Mouse (Mus musculus) stomach, embryonic 15.5 days (tissue): ENCODE results near the gene Lime1. TPM values are rescaled to one million over a fixed set of nuclear protein-coding genes. Genes with fewer than 3 reads are reported as not detected.

Experiments
- ATAC-seq: fragments of 200-750 bp; cut with Nextera tagmentation; 2 replicates; pipeline ENCODE4 v1.8.0; 2017; ENCODE audit warnings: low read depth, moderate number of reproducible peaks, moderate TSS enrichment; ENCODE audit not compliant: insufficient read depth, low FRiP score
- H3K27ac ChIP-seq: fragments of 300-500 bp; sonication (generic); 2 replicates; pipeline ENCODE4 v1.5.1; 2015; ENCODE audit warnings: mild to moderate bottlenecking, inconsistent platforms
- H3K27me3 ChIP-seq: fragments of 300-500 bp; sonication (generic); replicated peaks from 2 replicates; pipeline ENCODE4 v1.6.1; 2015; ENCODE audit warnings: inconsistent platforms
- H3K36me3 ChIP-seq: fragments of 300-500 bp; sonication (generic); 2 replicates; pipeline ENCODE4 v1.6.1; 2015; ENCODE audit warnings: inconsistent platforms
- H3K4me1 ChIP-seq: fragments of 300-500 bp; sonication (generic); 2 replicates; pipeline ENCODE4 v1.6.1; 2015; ENCODE audit warnings: inconsistent platforms
- H3K4me2 ChIP-seq: fragments of 300-500 bp; sonication (generic); 2 replicates; pipeline ENCODE4 v1.6.1; 2015; ENCODE audit warnings: mild to moderate bottlenecking, inconsistent platforms
- H3K4me3 ChIP-seq: fragments of 300-500 bp; sonication (generic); replicated peaks from 2 replicates; pipeline ENCODE4 v1.5.1; 2015; ENCODE audit warnings: inconsistent platforms
- H3K9ac ChIP-seq: fragments of 300-500 bp; sonication (generic); 2 replicates; pipeline ENCODE4 v1.6.1; 2015; ENCODE audit warnings: inconsistent platforms
- H3K9me3 ChIP-seq: fragments of 300-500 bp; sonication (generic); 2 replicates; pipeline ENCODE4 v1.6.1; 2016; ENCODE audit warnings: inconsistent platforms
- WGBS: fragments of 180-500 bp; shearing (Covaris S2); methylation state at CpG from one replicate; pipeline ENCODE4 v1.1.7; 2015; 5-methylcytosine and 5-hydroxymethylcytosine counted together
- polyA plus RNA-seq: library from polyadenylated mRNA; unstranded; fragments of >200 nt; fragmentation: Nextera tagmentation; extraction: Ambion mirVana; gene quantifications from 2 replicates; pipeline ENCODE4 v1.2.1, GENCODE M21; 2015

The Lime1 gene
- polyA plus RNA-seq: 18.2 and 20.2 TPM in 2 replicates

GRCm38 (mm10) chr2:181379778-181380177 lies at the start of gene Lime1:
TSS of gene Lime1 (plus strand) at chr2:181380078.
- Histone ChIP-seq H3K4me1 (no peaks in the 10 kb centered on the region), H3K36me3 (peaks cover 28% of the 10 kb centered on the region), H3K9ac (no peak within 1 kb of the TSS)

GRCm38 (mm10) chr2:181332542-181332941 lies 47.3 kb upstream of the Lime1 start:
- no peak overlapping the region for H3K4me2 ChIP-seq
- no peak overlapping the region for H3K9ac ChIP-seq
- no peak for ATAC-seq
- no peaks in the 10 kb centered on the region for H3K27me3 ChIP-seq
- peaks cover 41% of the 10 kb centered on the region for H3K36me3 ChIP-seq
- H3K27ac ChIP-seq: no peak overlapping the region
- H3K4me1 ChIP-seq: no peaks in the 10 kb centered on the region
- H3K4me3 ChIP-seq: no peak overlapping the region
- no peaks in the 10 kb centered on the region for H3K9me3 ChIP-seq

More at GRCm38 (mm10) chr2:181379778-181380177, at the start of gene Lime1:
- Histone ChIP-seq H3K27ac (no peak within 1 kb of the TSS), H3K4me2 (no peak within 1 kb of the TSS), H3K27me3 (no peaks in the 10 kb centered on the region), H3K9me3 (no peaks in the 10 kb centered on the region), H3K4me3 (no peak within 1 kb of the TSS)
- 89% methylated on average over 12 of the region's 12 CpGs for WGBS
- ATAC-seq: no peak

- 63% methylated on average over 3 of the region's 3 CpGs for WGBS
- 0 out of 2 replicates have a peak, but pooled peaks have one; percentile 53 for ATAC-seq
- no peaks in the 10 kb centered on the region for H3K4me1 ChIP-seq
- no peak overlapping the region for H3K4me3 ChIP-seq
- H3K27me3 ChIP-seq: no peaks in the 10 kb centered on the region
- H3K9ac ChIP-seq: no peak overlapping the region
- H3K36me3 ChIP-seq: peaks cover 36% of the 10 kb centered on the region
- no peak overlapping the region for H3K4me2 ChIP-seq
- H3K9me3 ChIP-seq: no peaks in the 10 kb centered on the region
- H3K27ac ChIP-seq: no peak overlapping the region
These were observed 45.9 kb upstream of the Lime1 start for GRCm38 (mm10) chr2:181334023-181334422.

GRCm38 (mm10) chr2:181340426-181340825 lies 39.5 kb upstream of the Lime1 start:
- Histone ChIP-seq H3K4me2 (no peak overlapping the region), H3K9ac (no peak overlapping the region), H3K4me1 (no peaks in the 10 kb centered on the region), H3K9me3 (no peaks in the 10 kb centered on the region), H3K27me3 (no peaks in the 10 kb centered on the region), H3K27ac (no peak overlapping the region), H3K36me3 (peaks cover 20% of the 10 kb centered on the region), H3K4me3 (no peak overlapping the region)
- 92% methylated on average over 4 of the region's 4 CpGs for WGBS
- no peak for ATAC-seq

GRCm38 (mm10) chr2:181342766-181343165 lies 37.1 kb upstream of the Lime1 start:
- no peak for ATAC-seq
- no peaks in the 10 kb centered on the region for H3K27me3 ChIP-seq
- no peak overlapping the region for H3K9ac ChIP-seq
- H3K9me3 ChIP-seq: no peaks in the 10 kb centered on the region
- no peak overlapping the region for H3K27ac ChIP-seq
- peaks cover 20% of the 10 kb centered on the region for H3K36me3 ChIP-seq
- H3K4me1 ChIP-seq: no peaks in the 10 kb centered on the region
- no peak overlapping the region for H3K4me2 ChIP-seq
- H3K4me3 ChIP-seq: no peak overlapping the region
- 92% methylated on average over 6 of the region's 6 CpGs for WGBS

- no peak for ATAC-seq
These were observed 23.1 kb upstream of the Lime1 start for GRCm38 (mm10) chr2:181356780-181357179.

GRCm38 (mm10) chr2:181363946-181364345 lies 15.9 kb upstream of the Lime1 start:
- Histone ChIP-seq H3K4me3 (peak overlapping the region; percentile 77), H3K9me3 (no peaks in the 10 kb centered on the region), H3K9ac (peak overlapping the region; percentile 78; the same call in 1 of the 2 replicates), H3K4me2 (peak overlapping the region; percentile 91), H3K27ac (no peak overlapping the region), H3K36me3 (peaks cover 24% of the 10 kb centered on the region), H3K4me1 (peaks cover 20% of the 10 kb centered on the region), H3K27me3 (no peaks in the 10 kb centered on the region)
- no peak for ATAC-seq
- WGBS: 83% methylated on average over 3 of the region's 3 CpGs

More at GRCm38 (mm10) chr2:181356780-181357179, 23.1 kb upstream of the Lime1 start:
- WGBS: 78% methylated on average over 3 of the region's 3 CpGs
- Histone ChIP-seq H3K4me3 (no peak overlapping the region), H3K4me1 (no peaks in the 10 kb centered on the region), H3K4me2 (no peak overlapping the region), H3K9me3 (no peaks in the 10 kb centered on the region), H3K9ac (no peak overlapping the region), H3K27ac (no peak overlapping the region), H3K27me3 (no peaks in the 10 kb centered on the region), H3K36me3 (peaks cover 51% of the 10 kb centered on the region)

- H3K36me3 ChIP-seq: peaks cover 21% of the 10 kb centered on the region
- H3K4me2 ChIP-seq: peak overlapping the region; percentile 91
- peak overlapping the region; percentile 94 for H3K27ac ChIP-seq
- no peaks in the 10 kb centered on the region for H3K9me3 ChIP-seq
- 8% methylated on average over 14 of the region's 14 CpGs for WGBS
- peaks cover 20% of the 10 kb centered on the region for H3K4me1 ChIP-seq
- H3K27me3 ChIP-seq: no peaks in the 10 kb centered on the region
- H3K4me3 ChIP-seq: peak overlapping the region; percentile 77
- no peak for ATAC-seq
- H3K9ac ChIP-seq: peak overlapping the region; percentile 78
These were observed 15.4 kb upstream of the Lime1 start for GRCm38 (mm10) chr2:181364487-181364859.

GRCm38 (mm10) chr2:181364860-181365596 lies 14.8 kb upstream of the Lime1 start, which contains the start of the genes Zgpat and Arfrp1:
TSS of gene Zgpat (plus strand) at chr2:181364928.
TSS of gene Arfrp1 (minus strand) at chr2:181365404.
- peak within 1 kb of the TSS; percentile 94 for H3K27ac ChIP-seq
- H3K4me2 ChIP-seq: peak within 1 kb of the TSS; percentile 91
- peak; percentile 91 for ATAC-seq
- WGBS: under 1% methylated on average over 70 of the region's 71 CpGs
- H3K36me3 ChIP-seq: peaks cover 21% of the 10 kb centered on the region
- no peaks in the 10 kb centered on the region for H3K27me3 ChIP-seq
- peaks cover 20% of the 10 kb centered on the region for H3K4me1 ChIP-seq
- H3K9me3 ChIP-seq: no peaks in the 10 kb centered on the region
- H3K4me3 ChIP-seq: peak within 1 kb of the TSS; percentile 77
- H3K9ac ChIP-seq: peak within 1 kb of the TSS; percentile 78

- WGBS: under 1% methylated on average over 20 of the region's 20 CpGs
- peak; percentile 72 for ATAC-seq
- Histone ChIP-seq H3K36me3 (peaks cover 20% of the 10 kb centered on the region), H3K4me3 (peak overlapping the region; percentile 77), H3K9ac (peak overlapping the region; percentile 78), H3K4me1 (peaks cover 20% of the 10 kb centered on the region), H3K9me3 (no peaks in the 10 kb centered on the region), H3K27ac (peak overlapping the region; percentile 94), H3K27me3 (no peaks in the 10 kb centered on the region), H3K4me2 (peak overlapping the region; percentile 91)
These were observed 14.2 kb upstream of the Lime1 start for GRCm38 (mm10) chr2:181365655-181366075.

- ATAC-seq: no peak
- H3K4me3 ChIP-seq: no peak overlapping the region
These were observed 9.9 kb upstream of the Lime1 start for GRCm38 (mm10) chr2:181370001-181370400.

GRCm38 (mm10) chr2:181375787-181376186 lies 4.1 kb upstream of the Lime1 start:
- ATAC-seq: no peak
- H3K4me2 ChIP-seq: no peak overlapping the region
- no peaks in the 10 kb centered on the region for H3K9me3 ChIP-seq
- 92% methylated on average over 2 of the region's 2 CpGs for whole genome bisulfite sequencing
- no peak overlapping the region for H3K4me3 ChIP-seq
- no peaks in the 10 kb centered on the region for H3K27me3 ChIP-seq
- H3K27ac ChIP-seq: no peak overlapping the region
- no peaks in the 10 kb centered on the region for H3K4me1 ChIP-seq
- peaks cover 17% of the 10 kb centered on the region for H3K36me3 ChIP-seq
- H3K9ac ChIP-seq: no peak overlapping the region

More at GRCm38 (mm10) chr2:181370001-181370400, 9.9 kb upstream of the Lime1 start:
- Histone ChIP-seq H3K36me3 (peaks cover 11% of the 10 kb centered on the region; the same call in 1 of the 2 replicates), H3K27me3 (no peaks in the 10 kb centered on the region), H3K4me1 (peaks cover 12% of the 10 kb centered on the region; the same call in 1 of the 2 replicates), H3K9me3 (no peaks in the 10 kb centered on the region), H3K9ac (no peak overlapping the region), H3K27ac (no peak overlapping the region), H3K4me2 (no peak overlapping the region)
- WGBS: 95% methylated on average over 5 of the region's 5 CpGs
